Mouse (Mus musculus) CH12.LX (cell line): Measurements from ENCODE around the gene Them7.

Experiments
- ELF1 ChIP-seq: IDR thresholded peaks from 2 replicates; pipeline ENCODE4 v1.6.1; 2014; ENCODE audit warnings: low read depth, mild to moderate bottlenecking, inconsistent platforms, low read length, improper control_type of control experiment
- JUND ChIP-seq: conservative IDR thresholded peaks from 2 replicates; pipeline ENCODE4 v1.6.1; 2011; ENCODE audit warnings: low read depth, low read length, improper control_type of control experiment
- MEF2A ChIP-seq: IDR thresholded peaks from 2 replicates; pipeline ENCODE4 v1.6.1; 2014; ENCODE audit warnings: low read depth, mild to moderate bottlenecking, inconsistent platforms, low read length, improper control_type of control experiment, borderline replicate concordance
- POLR2A ChIP-seq: IDR thresholded peaks from 2 replicates; pipeline ENCODE4 v1.6.1; 2011; ENCODE audit warnings: low read depth, mild to moderate bottlenecking, improper control_type of control experiment, low read length
- POLR2AphosphoS2 ChIP-seq: IDR thresholded peaks from 2 replicates; pipeline ENCODE4 v1.6.1; 2011; ENCODE audit warnings: low read depth, low read length, improper control_type of control experiment

GRCm38 (mm10) chr2:105398636-105399084, 174.5 kb downstream of the Them7 start:
- peak; percentile 35 for TF ChIP-seq POLR2A
- no peak for TF ChIP-seq ELF1
- TF ChIP-seq MEF2A: 0 out of 2 replicates have a peak, but pooled peaks have one; percentile 18
- no peak for TF ChIP-seq POLR2AphosphoS2
- TF ChIP-seq JUND: no peak
